Mouse (Mus musculus) limb, embryonic 11.5 days (tissue): ENCODE measurements at regions not wholly inside any gene's neighbourhood (a gene's known extent, or its start where the extent isn't known, plus 50 kb on each side); places are given as distances from the start of the nearest gene placed in this dataset.

ENCODE experiments used
- ATAC-seq: fragments of 200-750 bp; cut with Nextera tagmentation; 2 replicates; pipeline ENCODE4 v1.8.0; 2017; ENCODE audit warnings: low read depth; ENCODE audit not compliant: insufficient number of reproducible peaks, low FRiP score, low TSS enrichment
- DNase-seq: peaks from one replicate; pipeline ENCODE4 v3.0.0-alpha.2; 2015; ENCODE audit warnings: low spot score
- H3K27ac ChIP-seq: fragments of 300-500 bp; sonication (generic); replicated peaks from 2 replicates; pipeline ENCODE4 v1.5.1; 2014; ENCODE audit warnings: low read depth, mild to moderate bottlenecking, low read length
- H3K27me3 ChIP-seq: fragments of 300-500 bp; sonication (generic); 2 replicates; pipeline ENCODE4 v1.6.1; 2014; ENCODE audit warnings: mild to moderate bottlenecking, low read length, mixed read lengths; ENCODE audit not compliant: control insufficient read depth, insufficient read depth
- H3K36me3 ChIP-seq: fragments of 300-500 bp; sonication (generic); 2 replicates; pipeline ENCODE4 v1.6.1; 2014; ENCODE audit warnings: mild to moderate bottlenecking, low read length, moderate library complexity, mixed read lengths; ENCODE audit not compliant: control insufficient read depth, insufficient read depth
- H3K4me1 ChIP-seq: fragments of 300-500 bp; sonication (generic); 2 replicates; pipeline ENCODE4 v1.6.1; 2014; ENCODE audit warnings: low read length, mixed read lengths; ENCODE audit not compliant: control insufficient read depth, insufficient read depth
- H3K4me2 ChIP-seq: fragments of 300-500 bp; sonication (generic); 2 replicates; pipeline ENCODE4 v1.6.1; 2014; ENCODE audit warnings: low read depth, mild to moderate bottlenecking, moderate library complexity; ENCODE audit not compliant: severe bottlenecking
- H3K4me3 ChIP-seq: fragments of 300-500 bp; sonication (generic); 2 replicates; pipeline ENCODE4 v1.5.1; 2014; ENCODE audit warnings: low read depth, low read length
- H3K9ac ChIP-seq: fragments of 300-500 bp; sonication (generic); 2 replicates; pipeline ENCODE4 v1.6.1; 2014; ENCODE audit warnings: mild to moderate bottlenecking, low read length
- H3K9me3 ChIP-seq: fragments of 300-500 bp; sonication (generic); 2 replicates; pipeline ENCODE4 v1.6.1; 2016; ENCODE audit warnings: low read length; ENCODE audit not compliant: control insufficient read depth
- WGBS: fragments of 180-500 bp; shearing (Covaris S2); extraction: QIAGEN DNeasy Blood & Tissue Kit; methylation state at CpG from one replicate; pipeline ENCODE4 v1.1.7; 2014; 5-methylcytosine and 5-hydroxymethylcytosine counted together

GRCm38 (mm10) chr16:77469903-77470302 is 132.0 kb downstream of the Gm11146 start:
- DNase-seq (no peak), ATAC-seq (no peak)
- no peaks in the 10 kb centered on the region for H3K9me3 ChIP-seq
- H3K9ac ChIP-seq: no peak overlapping the region
- H3K4me3 ChIP-seq: no peak overlapping the region
- H3K27ac ChIP-seq: no peak overlapping the region
- H3K36me3 ChIP-seq: no peaks in the 10 kb centered on the region
- H3K27me3 ChIP-seq: no peaks in the 10 kb centered on the region
- H3K4me1 ChIP-seq: no peaks in the 10 kb centered on the region
- H3K4me2 ChIP-seq: no peak overlapping the region
- WGBS: 91% methylated on average over 4 of the region's 4 CpGs

- DNase-seq (no peak), ATAC-seq (no peak)
- H3K9ac ChIP-seq: no peak overlapping the region
- WGBS: 95% methylated on average over 6 of the region's 6 CpGs
- no peaks in the 10 kb centered on the region for H3K9me3 ChIP-seq
- H3K4me1 ChIP-seq: no peaks in the 10 kb centered on the region
- no peak overlapping the region for H3K27ac ChIP-seq
- no peak overlapping the region for H3K4me2 ChIP-seq
- no peak overlapping the region for H3K4me3 ChIP-seq
- H3K36me3 ChIP-seq: no peaks in the 10 kb centered on the region
- no peaks in the 10 kb centered on the region for H3K27me3 ChIP-seq
Observed at GRCm38 (mm10) chr16:77469328-77469875, 132.5 kb downstream of the Gm11146 start.

- WGBS: 89% methylated on average over 12 of the region's 12 CpGs
- H3K4me2 ChIP-seq: no peak overlapping the region
- no peaks in the 10 kb centered on the region for H3K27me3 ChIP-seq
- H3K9me3 ChIP-seq: no peaks in the 10 kb centered on the region
- H3K27ac ChIP-seq: no peak overlapping the region
- H3K4me1 ChIP-seq: no peaks in the 10 kb centered on the region
- ATAC-seq (no peak), DNase-seq (no peak)
- H3K36me3 ChIP-seq: no peaks in the 10 kb centered on the region
- H3K4me3 ChIP-seq: no peak overlapping the region
- no peak overlapping the region for H3K9ac ChIP-seq
Observed at GRCm38 (mm10) chr16:77467216-77467615, 134.7 kb downstream of the Gm11146 start.

- no peaks in the 10 kb centered on the region for H3K9me3 ChIP-seq
- ATAC-seq (no peak), DNase-seq (no peak)
- 77% methylated on average over 6 of the region's 6 CpGs for WGBS
- H3K4me3 ChIP-seq: no peak overlapping the region
- no peak overlapping the region for H3K27ac ChIP-seq
- no peak overlapping the region for H3K9ac ChIP-seq
- H3K27me3 ChIP-seq: no peaks in the 10 kb centered on the region
- no peaks in the 10 kb centered on the region for H3K4me1 ChIP-seq
- H3K4me2 ChIP-seq: no peak overlapping the region
- no peaks in the 10 kb centered on the region for H3K36me3 ChIP-seq
Observed at GRCm38 (mm10) chr16:77464623-77465022, 137.3 kb downstream of the Gm11146 start.

GRCm38 (mm10) chr16:77461922-77462321 is 140.0 kb downstream of the Gm11146 start:
- no peak overlapping the region for H3K4me3 ChIP-seq
- H3K36me3 ChIP-seq: no peaks in the 10 kb centered on the region
- no peak for ATAC-seq

GRCm38 (mm10) chr16:77461459-77461858 is 140.4 kb downstream of the Gm11146 start:
- Histone ChIP-seq H3K4me1 (no peaks in the 10 kb centered on the region), H3K9ac (no peak overlapping the region), H3K9me3 (no peaks in the 10 kb centered on the region), H3K27me3 (no peaks in the 10 kb centered on the region), H3K4me3 (no peak overlapping the region), H3K4me2 (no peak overlapping the region), H3K27ac (no peak overlapping the region), H3K36me3 (no peaks in the 10 kb centered on the region)
- WGBS: 69% methylated on average over 1 of the region's 1 CpGs
- no peak for ATAC-seq
- no peak for DNase-seq

More at GRCm38 (mm10) chr16:77461922-77462321, 140.0 kb downstream of the Gm11146 start:
- no peak overlapping the region for H3K27ac ChIP-seq
- no peak overlapping the region for H3K4me2 ChIP-seq
- H3K4me1 ChIP-seq: no peaks in the 10 kb centered on the region
- no peaks in the 10 kb centered on the region for H3K9me3 ChIP-seq
- 66% methylated on average over 3 of the region's 3 CpGs for WGBS
- no peak for DNase-seq
- H3K27me3 ChIP-seq: no peaks in the 10 kb centered on the region
- no peak overlapping the region for H3K9ac ChIP-seq

- H3K4me3 ChIP-seq: no peak overlapping the region
- WGBS: 66% methylated on average over 2 of the region's 2 CpGs
- no peak overlapping the region for H3K9ac ChIP-seq
- H3K27me3 ChIP-seq: no peaks in the 10 kb centered on the region
- H3K36me3 ChIP-seq: no peaks in the 10 kb centered on the region
- no peaks in the 10 kb centered on the region for H3K9me3 ChIP-seq
- H3K27ac ChIP-seq: no peak overlapping the region
- ATAC-seq: no peak
- no peak overlapping the region for H3K4me2 ChIP-seq
- no peak for DNase-seq
- no peaks in the 10 kb centered on the region for H3K4me1 ChIP-seq
Observed at GRCm38 (mm10) chr16:77459651-77460050, 142.2 kb downstream of the Gm11146 start.

- ATAC-seq (no peak; the same call in 1 of the 2 replicates), DNase-seq (no peak)
- WGBS: 79% methylated on average over 6 of the region's 6 CpGs
- Histone ChIP-seq H3K4me1 (no peaks in the 10 kb centered on the region), H3K27me3 (no peaks in the 10 kb centered on the region), H3K4me2 (no peak overlapping the region), H3K9me3 (no peaks in the 10 kb centered on the region), H3K4me3 (no peak overlapping the region), H3K36me3 (no peaks in the 10 kb centered on the region), H3K27ac (no peak overlapping the region), H3K9ac (no peak overlapping the region)
Observed at GRCm38 (mm10) chr16:77444647-77445046, 157.2 kb downstream of the Gm11146 start.

- DNase-seq: no peak
- WGBS: 31% methylated on average over 4 of the region's 4 CpGs
- ATAC-seq: no peak; the same call in 1 of the 2 replicates
Observed at GRCm38 (mm10) chr16:77444006-77444405, 157.9 kb downstream of the Gm11146 start.

More at GRCm38 (mm10) chr16:77444006-77444405, 157.9 kb downstream of the Gm11146 start:
- H3K4me2 ChIP-seq: no peak overlapping the region
- H3K36me3 ChIP-seq: no peaks in the 10 kb centered on the region
- H3K4me3 ChIP-seq: no peak overlapping the region
- H3K9ac ChIP-seq: no peak overlapping the region
- no peaks in the 10 kb centered on the region for H3K27me3 ChIP-seq
- H3K4me1 ChIP-seq: no peaks in the 10 kb centered on the region
- no peak overlapping the region for H3K27ac ChIP-seq
- no peaks in the 10 kb centered on the region for H3K9me3 ChIP-seq
